Mouse (Mus musculus) hindbrain, embryonic 11.5 days (tissue): ENCODE data around the gene Smyd1. TPM values are rescaled to one million over a fixed set of nuclear protein-coding genes. Genes with fewer than 3 reads are reported as not detected.
A peak's percentile ranks its signal among the peaks of the same experiment; 100 is the strongest.

Source experiments
- ATAC-seq: fragments of 200-750 bp; cut with Nextera tagmentation; 2 replicates; pipeline ENCODE4 v1.8.0; 2017; ENCODE audit warnings: mild to moderate bottlenecking, moderate TSS enrichment, moderate library complexity; ENCODE audit not compliant: low FRiP score
- DNase-seq: peaks from one replicate; pipeline ENCODE4 v3.0.0-alpha.2; 2015; ENCODE audit warnings: low spot score
- H3K27ac ChIP-seq: fragments of 300-500 bp; sonication (generic); 2 replicates; pipeline ENCODE4 v1.5.1; 2014; ENCODE audit warnings: mild to moderate bottlenecking, low read depth, low read length
- H3K27me3 ChIP-seq: fragments of 300-500 bp; sonication (generic); 2 replicates; pipeline ENCODE4 v1.6.1; 2014; ENCODE audit warnings: mild to moderate bottlenecking, low read length, moderate library complexity, mixed read lengths; ENCODE audit not compliant: control insufficient read depth, insufficient read depth
- H3K36me3 ChIP-seq: fragments of 300-500 bp; sonication (generic); 2 replicates; pipeline ENCODE4 v1.6.1; 2014; ENCODE audit warnings: mild to moderate bottlenecking, low read length, moderate library complexity, mixed read lengths; ENCODE audit not compliant: control insufficient read depth, insufficient read depth
- H3K4me1 ChIP-seq: fragments of 300-500 bp; sonication (generic); replicated peaks from 2 replicates; pipeline ENCODE4 v1.6.1; 2014; ENCODE audit warnings: low read length, mixed read lengths; ENCODE audit not compliant: control insufficient read depth, insufficient read depth
- H3K4me2 ChIP-seq: fragments of 300-500 bp; sonication (generic); replicated peaks from 2 replicates; pipeline ENCODE4 v1.6.1; 2014; ENCODE audit warnings: mild to moderate bottlenecking, low read depth, low read length
- H3K4me3 ChIP-seq: fragments of 300-500 bp; sonication (generic); 2 replicates; pipeline ENCODE4 v1.5.1; 2014; ENCODE audit warnings: low read depth, low read length
- H3K9ac ChIP-seq: fragments of 300-500 bp; sonication (generic); 2 replicates; pipeline ENCODE4 v1.6.1; 2014; ENCODE audit warnings: low read depth, low read length
- H3K9me3 ChIP-seq: fragments of 300-500 bp; sonication (generic); 2 replicates; pipeline ENCODE4 v1.6.1; 2016; ENCODE audit warnings: low read length; ENCODE audit not compliant: control insufficient read depth
- WGBS: fragments of 180-500 bp; shearing (Covaris S2); extraction: QIAGEN DNeasy Blood & Tissue Kit; methylation state at CpG from one replicate; pipeline ENCODE4 v1.1.7; 2014; 5-methylcytosine and 5-hydroxymethylcytosine counted together
- polyA plus RNA-seq: library from polyadenylated mRNA; unstranded; fragments of >200 nt; fragmentation: Nextera tagmentation; extraction: Ambion mirVana; gene quantifications from 2 replicates; pipeline ENCODE4 v1.2.1, GENCODE M21; 2014

Smyd1 gene
- polyA plus RNA-seq, 1 experiment from 2014 or later = 0.76 TPM

DNA sequence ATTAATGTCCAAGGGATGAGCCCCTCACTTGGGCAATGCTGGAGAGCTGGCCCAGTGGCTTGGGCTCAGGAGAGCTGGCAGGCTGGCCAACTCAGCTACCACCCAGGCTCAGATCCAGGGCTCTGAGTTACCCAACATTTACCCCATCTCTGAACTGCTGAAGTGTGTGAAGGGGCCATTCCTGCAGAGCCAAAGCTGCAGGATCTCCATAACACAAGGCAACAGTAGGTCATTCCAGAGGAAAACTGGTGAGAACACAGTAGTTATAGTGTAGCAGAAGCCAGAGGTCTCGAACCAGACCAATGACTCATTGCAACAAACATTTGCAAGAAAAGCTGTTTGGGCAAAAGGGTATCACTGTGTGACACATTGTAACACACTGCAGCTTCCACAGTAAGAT is 79.2 kb downstream of the Smyd1 start:
- H3K27ac ChIP-seq = no peak overlapping the region
- no peak for DNase-seq
- 93% methylated on average over 1 of the region's 1 CpGs for WGBS
- H3K4me3 ChIP-seq = no peak overlapping the region
- no peaks in the 10 kb centered on the region for H3K4me1 ChIP-seq
- H3K9ac ChIP-seq = no peak overlapping the region
- H3K4me2 ChIP-seq = no peak overlapping the region
- H3K9me3 ChIP-seq = no peaks in the 10 kb centered on the region
- ATAC-seq = no peak
- no peaks in the 10 kb centered on the region for H3K27me3 ChIP-seq
- no peaks in the 10 kb centered on the region for H3K36me3 ChIP-seq

- Histone ChIP-seq H3K9ac (no peak overlapping the region), H3K27me3 (no peaks in the 10 kb centered on the region), H3K4me3 (no peak overlapping the region), H3K36me3 (no peaks in the 10 kb centered on the region), H3K4me2 (no peak overlapping the region), H3K27ac (no peak overlapping the region), H3K4me1 (no peaks in the 10 kb centered on the region), H3K9me3 (no peaks in the 10 kb centered on the region)
- 88% methylated on average over 7 of the region's 7 CpGs for WGBS
- DNase-seq (no peak), ATAC-seq (no peak)
Observed at GRCm38 (mm10) chr6:71240831-71241230, 81.2 kb downstream of the Smyd1 start.

GRCm38 (mm10) chr6:71239069-71239750 is 82.8 kb downstream of the Smyd1 start:
- no peaks in the 10 kb centered on the region for H3K27me3 ChIP-seq
- DNase-seq = no peak
- no peaks in the 10 kb centered on the region for H3K9me3 ChIP-seq
- H3K9ac ChIP-seq = no peak overlapping the region
- no peak overlapping the region for H3K4me3 ChIP-seq
- no peak overlapping the region for H3K27ac ChIP-seq
- no peak overlapping the region for H3K4me2 ChIP-seq
- no peaks in the 10 kb centered on the region for H3K4me1 ChIP-seq
- WGBS = 93% methylated on average over 26 of the region's 26 CpGs
- H3K36me3 ChIP-seq = no peaks in the 10 kb centered on the region
- ATAC-seq = no peak

- H3K36me3 ChIP-seq = no peaks in the 10 kb centered on the region
- no peak overlapping the region for H3K9ac ChIP-seq
- H3K27me3 ChIP-seq = no peaks in the 10 kb centered on the region
- no peak overlapping the region for H3K27ac ChIP-seq
- no peaks in the 10 kb centered on the region for H3K4me1 ChIP-seq
- H3K4me3 ChIP-seq = no peak overlapping the region
- no peak for DNase-seq
- H3K9me3 ChIP-seq = no peaks in the 10 kb centered on the region
- H3K4me2 ChIP-seq = no peak overlapping the region
- ATAC-seq = no peak
- WGBS = 87% methylated on average over 6 of the region's 6 CpGs
Observed at GRCm38 (mm10) chr6:71237031-71237431, 85.0 kb downstream of the Smyd1 start.

GRCm38 (mm10) chr6:71236506-71236905 is 85.5 kb downstream of the Smyd1 start:
- no peaks in the 10 kb centered on the region for H3K4me1 ChIP-seq
- no peak overlapping the region for H3K4me3 ChIP-seq
- H3K9ac ChIP-seq = no peak overlapping the region
- WGBS = 82% methylated on average over 6 of the region's 6 CpGs
- no peak overlapping the region for H3K4me2 ChIP-seq
- H3K36me3 ChIP-seq = no peaks in the 10 kb centered on the region
- no peaks in the 10 kb centered on the region for H3K27me3 ChIP-seq
- ATAC-seq (no peak), DNase-seq (no peak)
- no peaks in the 10 kb centered on the region for H3K9me3 ChIP-seq
- H3K27ac ChIP-seq = no peak overlapping the region

GRCm38 (mm10) chr6:71235944-71236343 is 86.1 kb downstream of the Smyd1 start:
- Histone ChIP-seq H3K4me2 (no peak overlapping the region), H3K4me3 (no peak overlapping the region), H3K36me3 (no peaks in the 10 kb centered on the region), H3K4me1 (no peaks in the 10 kb centered on the region), H3K9ac (no peak overlapping the region), H3K9me3 (no peaks in the 10 kb centered on the region), H3K27ac (no peak overlapping the region), H3K27me3 (no peaks in the 10 kb centered on the region)
- DNase-seq (no peak), ATAC-seq (peak; percentile 17; the same call in 1 of the 2 replicates)
- WGBS = 56% methylated on average over 2 of the region's 3 CpGs

- Histone ChIP-seq H3K27me3 (no peaks in the 10 kb centered on the region), H3K4me1 (no peaks in the 10 kb centered on the region), H3K27ac (no peak overlapping the region), H3K9ac (no peak overlapping the region), H3K4me3 (no peak overlapping the region), H3K36me3 (no peaks in the 10 kb centered on the region), H3K4me2 (no peak overlapping the region), H3K9me3 (no peaks in the 10 kb centered on the region)
- ATAC-seq = no peak
- WGBS = 84% methylated on average over 13 of the region's 13 CpGs
- no peak for DNase-seq
Observed at GRCm38 (mm10) chr6:71235121-71235520, 86.9 kb downstream of the Smyd1 start.

GRCm38 (mm10) chr6:71227157-71227770 is 94.8 kb downstream of the Smyd1 start:
- no peak overlapping the region for H3K9ac ChIP-seq
- H3K4me3 ChIP-seq = no peak overlapping the region
- H3K4me1 ChIP-seq = 0 out of 2 replicates have a peak, but pooled peaks cover 4% of the 10 kb centered on the region
- H3K27ac ChIP-seq = 0 out of 2 replicates have a peak overlapping the region, but pooled peaks have one; percentile 10
- ATAC-seq = peak; percentile 47; the same call in 1 of the 2 replicates
- WGBS = 5% methylated on average over 7 of the region's 7 CpGs
- peak; percentile 33 for DNase-seq
- H3K9me3 ChIP-seq = no peaks in the 10 kb centered on the region
- no peak overlapping the region for H3K4me2 ChIP-seq
- no peaks in the 10 kb centered on the region for H3K27me3 ChIP-seq
- H3K36me3 ChIP-seq = no peaks in the 10 kb centered on the region

- H3K36me3 ChIP-seq = no peaks in the 10 kb centered on the region
- H3K27me3 ChIP-seq = no peaks in the 10 kb centered on the region
- H3K4me3 ChIP-seq = no peak overlapping the region
- H3K9me3 ChIP-seq = no peaks in the 10 kb centered on the region
- no peak overlapping the region for H3K9ac ChIP-seq
- H3K4me1 ChIP-seq = 0 out of 2 replicates have a peak, but pooled peaks cover 4% of the 10 kb centered on the region
- 39% methylated on average over 6 of the region's 6 CpGs for WGBS
- H3K27ac ChIP-seq = no peak overlapping the region
- DNase-seq (peak; percentile 12), ATAC-seq (no peak)
- H3K4me2 ChIP-seq = no peak overlapping the region
Observed at GRCm38 (mm10) chr6:71226544-71226943, 95.5 kb downstream of the Smyd1 start.
